Mouse (Mus musculus): ENCODE results near the gene Spata45. TPM values are rescaled to one million over a fixed set of nuclear protein-coding genes. Genes with fewer than 3 reads are reported as not detected.

Spata45 gene
- total RNA-seq, 1 experiment: 4.6 TPM

GRCm38 (mm10) chr1:191086304-191086878 is 50.0 kb downstream of the Spata45 start:
- in situ Hi-C loops (cut with MboI; ENCODE audit: low sequenced_read_pairs in 2 of 2, unreplicated experiment in 2 of 2): loop anchor here in 1 of 2 experiments (25.0 kb wide), 1 partner anchor 201 kb away; no protein-coding TSS in a partner anchor
- H3K36me3 ChIP-seq (ENCODE audit: control insufficient read depth, insufficient read depth, low read length, poor library complexity, severe bottlenecking): peaks cover 26% of the 10 kb centered on the region
- TF ChIP-seq MAFK (IDR thresholded peaks at IDR 0.05; ENCODE audit: insufficient read depth, low read depth, low read length) (peak; percentile 75), CHD2 (IDR thresholded peaks at IDR 0.05; ENCODE audit: low read depth, low read length) (no peak), ZC3H11A (IDR thresholded peaks at IDR 0.05; ENCODE audit: borderline replicate concordance, low read depth, low read length) (no peak), ZNF384 (IDR thresholded peaks at IDR 0.05; ENCODE audit: low read depth, low read length) (no peak)

GRCm38 (mm10) chr1:191086960-191087359 is 50.5 kb downstream of the Spata45 start:
- no peak overlapping the region; the same call in 1 of the 2 replicates for H3K9ac ChIP-seq (ENCODE audit: insufficient read depth, low read depth, low read length, poor library complexity, severe bottlenecking)
- no peak overlapping the region for H3K27ac ChIP-seq (ENCODE audit: insufficient read depth, low read depth, low read length, poor library complexity, severe bottlenecking)
- no peak for DNase-seq (ENCODE audit: low read depth, low spot score)
- TF ChIP-seq MAFK (IDR thresholded peaks at IDR 0.05; ENCODE audit: insufficient read depth, low read depth, low read length) (no peak), ZNF384 (IDR thresholded peaks at IDR 0.05; ENCODE audit: low read depth, low read length) (no peak), HCFC1 (IDR thresholded peaks at IDR 0.05; ENCODE audit: borderline replicate concordance, insufficient read depth, low read length) (no peak), CHD2 (IDR thresholded peaks at IDR 0.05; ENCODE audit: low read depth, low read length) (no peak), ZC3H11A (IDR thresholded peaks at IDR 0.05; ENCODE audit: borderline replicate concordance, low read depth, low read length) (no peak)
- H3K4me3 ChIP-seq (ENCODE audit: insufficient read depth in 1 of 2, low read depth in 1 of 2, low read length in 2 of 2, poor library complexity in 1 of 2, severe bottlenecking in 1 of 2): no peak overlapping the region
- H3K9me3 ChIP-seq (ENCODE audit: control insufficient read depth, insufficient read depth, low read depth, low read length): no peaks in the 10 kb centered on the region
- peaks cover 0 to 8% of the 10 kb centered on the region in 2 experiments; a peak in 2 of 4 replicates for H3K4me1 ChIP-seq (ENCODE audit: control insufficient read depth in 2 of 2, insufficient read depth in 2 of 2, low read length in 2 of 2, poor library complexity in 1 of 2)
- H3K36me3 ChIP-seq (ENCODE audit: control insufficient read depth, insufficient read depth, low read length, poor library complexity, severe bottlenecking): peaks cover 25% of the 10 kb centered on the region
- in situ Hi-C loops (cut with MboI; ENCODE audit: low sequenced_read_pairs in 2 of 2, unreplicated experiment in 2 of 2): loop anchor here in 1 of 2 experiments (25.0 kb wide), 1 partner anchor 200 kb away; no protein-coding TSS in a partner anchor

More at GRCm38 (mm10) chr1:191086304-191086878, 50.0 kb downstream of the Spata45 start:
- H3K4me3 ChIP-seq (ENCODE audit: insufficient read depth in 1 of 2, low read depth in 1 of 2, low read length in 2 of 2, poor library complexity in 1 of 2, severe bottlenecking in 1 of 2): no peak overlapping the region
- no peaks in the 10 kb centered on the region for H3K9me3 ChIP-seq (ENCODE audit: control insufficient read depth, insufficient read depth, low read depth, low read length)
- H3K27ac ChIP-seq (ENCODE audit: insufficient read depth, low read depth, low read length, poor library complexity, severe bottlenecking): no peak overlapping the region
- no peak for DNase-seq (ENCODE audit: low read depth, low spot score)
- H3K9ac ChIP-seq (ENCODE audit: insufficient read depth, low read depth, low read length, poor library complexity, severe bottlenecking): no peak overlapping the region
- peaks cover 0 to 8% of the 10 kb centered on the region in 2 experiments; a peak in 2 of 4 replicates for H3K4me1 ChIP-seq (ENCODE audit: control insufficient read depth in 2 of 2, insufficient read depth in 2 of 2, low read length in 2 of 2, poor library complexity in 1 of 2)

- no peak overlapping the region for H3K9ac ChIP-seq (ENCODE audit: insufficient read depth, low read depth, low read length, poor library complexity, severe bottlenecking)
- H3K27ac ChIP-seq (ENCODE audit: insufficient read depth, low read depth, low read length, poor library complexity, severe bottlenecking): no peak overlapping the region
- no peak overlapping the region for H3K4me3 ChIP-seq (ENCODE audit: insufficient read depth in 1 of 2, low read depth in 1 of 2, low read length in 2 of 2, poor library complexity in 1 of 2, severe bottlenecking in 1 of 2)
- in situ Hi-C loops (cut with MboI; ENCODE audit: low sequenced_read_pairs in 2 of 2, unreplicated experiment in 2 of 2): loop anchor here in 1 of 2 experiments (25.0 kb wide), 1 partner anchor 199 kb away; no protein-coding TSS in a partner anchor
- no peaks in the 10 kb centered on the region for H3K9me3 ChIP-seq (ENCODE audit: control insufficient read depth, insufficient read depth, low read depth, low read length)
- peaks cover 18% of the 10 kb centered on the region for H3K36me3 ChIP-seq (ENCODE audit: control insufficient read depth, insufficient read depth, low read length, poor library complexity, severe bottlenecking)
- no peak for DNase-seq (ENCODE audit: low read depth, low spot score)
- TF ChIP-seq MAFK (IDR thresholded peaks at IDR 0.05; ENCODE audit: insufficient read depth, low read depth, low read length) (peak; percentile 68), CHD2 (IDR thresholded peaks at IDR 0.05; ENCODE audit: low read depth, low read length) (no peak), HCFC1 (IDR thresholded peaks at IDR 0.05; ENCODE audit: borderline replicate concordance, insufficient read depth, low read length) (no peak)
- H3K4me1 ChIP-seq (ENCODE audit: control insufficient read depth in 2 of 2, insufficient read depth in 2 of 2, low read length in 2 of 2, poor library complexity in 1 of 2): peaks cover 0 to 8% of the 10 kb centered on the region in 2 experiments; a peak in 2 of 4 replicates
Measured at GRCm38 (mm10) chr1:191087955-191088354, 51.5 kb downstream of the Spata45 start.

GRCm38 (mm10) chr1:191089355-191089754 is 52.9 kb downstream of the Spata45 start:
- peaks cover 0 to 8% of the 10 kb centered on the region in 2 experiments; a peak in 2 of 4 replicates for H3K4me1 ChIP-seq (ENCODE audit: control insufficient read depth in 2 of 2, insufficient read depth in 2 of 2, low read length in 2 of 2, poor library complexity in 1 of 2)
- TF ChIP-seq HCFC1 (IDR thresholded peaks at IDR 0.05; ENCODE audit: borderline replicate concordance, insufficient read depth, low read length) (no peak), ZNF384 (IDR thresholded peaks at IDR 0.05; ENCODE audit: low read depth, low read length) (no peak), CHD2 (IDR thresholded peaks at IDR 0.05; ENCODE audit: low read depth, low read length) (no peak), ZC3H11A (IDR thresholded peaks at IDR 0.05; ENCODE audit: borderline replicate concordance, low read depth, low read length) (no peak), MAFK (IDR thresholded peaks at IDR 0.05; ENCODE audit: insufficient read depth, low read depth, low read length) (no peak)
- no peak for DNase-seq (ENCODE audit: low read depth, low spot score)
- no peak overlapping the region for H3K4me3 ChIP-seq (ENCODE audit: insufficient read depth in 1 of 2, low read depth in 1 of 2, low read length in 2 of 2, poor library complexity in 1 of 2, severe bottlenecking in 1 of 2)
- no peak overlapping the region for H3K9ac ChIP-seq (ENCODE audit: insufficient read depth, low read depth, low read length, poor library complexity, severe bottlenecking)
- peaks cover 6% of the 10 kb centered on the region; the same call in 1 of the 2 replicates for H3K36me3 ChIP-seq (ENCODE audit: control insufficient read depth, insufficient read depth, low read length, poor library complexity, severe bottlenecking)
- in situ Hi-C loops (cut with MboI; ENCODE audit: low sequenced_read_pairs in 2 of 2, unreplicated experiment in 2 of 2): loop anchor here in 1 of 2 experiments (25.0 kb wide), 1 partner anchor 198 kb away; no protein-coding TSS in a partner anchor
- no peak overlapping the region for H3K27ac ChIP-seq (ENCODE audit: insufficient read depth, low read depth, low read length, poor library complexity, severe bottlenecking)
- no peaks in the 10 kb centered on the region for H3K9me3 ChIP-seq (ENCODE audit: control insufficient read depth, insufficient read depth, low read depth, low read length)
